Mouse (Mus musculus) ovary, adult 18-20 months (tissue): Measurements from ENCODE around the gene Kif3c.
"Not testable (repeated sequence)": the region's sequence is repeated elsewhere in the genome, so short reads cannot be mapped to it uniquely, and the experiment has no call there.

Experiments
- DNase-seq: peaks from one replicate; pipeline ENCODE4 v3.0.0; 2022; ENCODE audit warnings: low spot score, mixed read lengths

Gene Kif3c

DNA sequence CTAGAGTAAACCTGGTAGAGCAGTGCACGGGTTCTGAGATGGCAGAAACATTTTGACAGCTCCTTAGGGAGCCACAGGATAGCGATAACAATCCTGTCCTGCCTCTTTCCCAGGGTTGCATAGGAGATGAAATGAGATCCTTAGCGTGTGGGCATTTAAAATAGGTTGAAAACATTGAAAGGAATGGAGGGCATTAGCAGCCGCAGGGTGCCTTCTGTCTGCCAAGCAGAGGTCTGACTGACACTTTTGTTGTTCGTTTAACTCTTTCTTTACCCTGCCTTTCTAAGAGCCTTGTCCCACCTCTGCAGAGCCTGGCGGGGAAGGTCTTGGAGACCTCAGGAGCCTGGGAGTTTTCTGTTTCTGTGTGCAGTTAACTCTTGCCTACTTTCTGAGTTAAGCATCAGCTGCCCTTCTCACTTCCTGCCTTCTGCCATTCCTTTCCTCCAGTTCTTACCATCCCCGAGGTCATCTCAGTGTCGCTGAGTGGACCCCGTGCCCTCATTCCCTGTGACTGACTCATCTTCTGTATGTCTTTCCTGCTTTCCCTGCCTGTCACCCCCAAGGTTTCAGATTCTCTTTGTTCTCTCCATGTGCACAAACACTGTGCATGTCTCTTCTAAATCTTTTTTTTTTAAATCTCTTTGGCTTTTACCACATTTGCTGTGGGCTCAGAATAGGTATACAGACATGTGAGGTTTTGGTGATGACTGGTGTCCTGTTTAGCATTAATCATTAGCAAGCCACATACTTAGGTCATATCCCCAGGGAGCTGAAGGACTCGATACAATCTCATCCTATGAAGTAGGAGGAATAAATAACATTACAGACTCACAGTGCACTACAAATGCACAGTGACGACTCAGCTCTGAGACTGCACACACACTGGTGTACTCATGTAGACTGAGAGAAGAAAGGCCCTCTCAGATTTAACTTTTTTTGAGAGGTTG, 6.3 kb downstream of the Kif3c start:
- no peak for DNase-seq

DNA sequence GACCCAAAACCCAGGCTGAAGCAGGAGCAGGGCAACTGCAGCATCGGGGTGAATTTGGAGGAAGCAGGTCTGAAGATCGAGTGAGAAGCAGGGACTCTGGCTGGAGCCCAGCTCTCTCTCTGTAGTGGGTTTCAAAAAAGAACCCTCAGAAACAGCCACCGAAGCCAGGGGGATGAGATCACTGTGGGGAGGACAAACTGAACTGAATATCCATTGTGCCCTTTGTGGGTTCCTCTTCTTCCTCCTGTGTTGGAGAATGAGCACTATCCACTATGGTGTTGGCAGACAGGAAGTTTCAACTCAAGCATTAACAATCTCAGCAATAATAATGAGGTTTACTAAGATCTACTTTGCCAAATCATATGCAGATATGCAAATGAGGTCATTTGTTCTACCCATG, 7.1 kb downstream of the Kif3c start:
- no peak for DNase-seq

DNA sequence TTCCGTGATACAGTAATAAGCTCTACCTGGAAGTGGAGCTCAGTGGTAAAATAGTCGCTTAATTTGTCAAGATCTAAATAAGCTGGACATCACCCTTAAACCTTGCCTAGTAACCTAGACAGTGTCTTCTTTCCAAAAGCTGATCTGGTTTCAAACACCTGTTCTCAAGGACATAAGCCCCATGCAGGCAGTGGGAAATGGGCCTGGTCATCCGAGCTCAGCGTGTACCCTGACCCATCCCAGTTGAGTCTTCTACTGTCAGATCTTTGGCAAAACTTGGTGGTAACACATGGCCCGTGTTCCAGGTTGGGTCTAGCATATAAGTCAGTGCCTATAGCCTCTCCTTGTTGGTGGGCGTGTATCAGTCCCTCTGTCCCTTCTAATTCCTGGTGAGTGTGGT, 8.6 kb downstream of the Kif3c start:
- no peak for DNase-seq

DNA sequence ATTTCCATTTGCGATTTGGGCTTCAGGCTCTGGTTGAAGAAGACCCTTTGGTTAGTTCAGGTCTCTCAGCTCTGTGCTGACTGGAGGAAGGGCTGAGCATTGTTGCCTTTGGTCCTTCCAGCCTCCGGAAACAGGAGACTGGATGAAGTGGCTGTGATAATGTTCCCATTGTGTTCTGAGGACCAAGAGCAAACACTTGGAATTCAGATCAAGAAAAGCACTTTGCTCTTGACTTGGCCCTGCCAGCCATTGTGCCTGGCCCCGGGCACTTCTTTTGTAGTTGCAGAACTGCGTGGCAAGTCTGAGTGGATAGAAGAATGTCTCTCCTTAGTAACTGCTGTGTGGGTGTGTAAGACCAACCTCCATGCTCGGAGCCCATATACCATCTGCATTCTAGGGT, 9.6 kb downstream of the Kif3c start:
- DNase-seq = no peak

DNA sequence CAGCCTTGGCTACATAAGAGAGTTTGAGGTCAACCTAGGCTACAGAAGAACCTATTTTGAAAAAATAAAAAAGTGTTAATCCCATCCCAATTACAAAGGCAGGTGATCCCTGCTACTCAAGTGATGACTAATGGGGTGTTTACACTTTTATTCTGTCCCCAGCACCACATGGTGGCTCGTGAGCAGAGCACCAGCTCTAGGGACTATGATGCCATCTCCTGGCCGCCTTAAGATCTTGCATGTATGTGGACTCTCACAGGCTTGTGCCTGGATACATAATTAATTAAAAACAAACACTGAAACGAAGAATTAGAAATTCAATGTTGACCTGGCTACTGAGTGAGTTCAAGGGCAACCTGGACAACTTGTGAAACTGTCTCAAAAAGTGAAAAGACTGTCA, 12.3 kb downstream of the Kif3c start:
- no peak for DNase-seq

DNA sequence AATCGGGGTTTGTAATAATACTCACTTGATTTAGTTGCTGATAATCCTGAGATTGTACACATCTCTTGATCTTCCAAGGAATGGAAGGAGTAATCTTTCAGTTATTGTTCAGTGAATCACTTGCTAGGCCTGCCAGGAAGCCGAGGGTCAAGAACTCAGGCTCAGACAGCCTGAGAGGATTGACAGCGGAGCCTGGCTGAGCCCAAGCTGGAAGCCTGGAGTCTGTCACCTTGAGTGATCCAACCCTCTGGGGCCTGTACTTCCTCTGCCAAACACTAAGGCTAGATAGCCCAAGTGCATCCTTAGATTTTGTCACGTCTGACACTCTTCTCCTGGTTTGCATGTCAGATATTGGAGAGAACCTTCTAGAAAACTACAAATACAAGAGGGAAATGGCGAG, 12.8 kb downstream of the Kif3c start:
- DNase-seq = no peak

DNA sequence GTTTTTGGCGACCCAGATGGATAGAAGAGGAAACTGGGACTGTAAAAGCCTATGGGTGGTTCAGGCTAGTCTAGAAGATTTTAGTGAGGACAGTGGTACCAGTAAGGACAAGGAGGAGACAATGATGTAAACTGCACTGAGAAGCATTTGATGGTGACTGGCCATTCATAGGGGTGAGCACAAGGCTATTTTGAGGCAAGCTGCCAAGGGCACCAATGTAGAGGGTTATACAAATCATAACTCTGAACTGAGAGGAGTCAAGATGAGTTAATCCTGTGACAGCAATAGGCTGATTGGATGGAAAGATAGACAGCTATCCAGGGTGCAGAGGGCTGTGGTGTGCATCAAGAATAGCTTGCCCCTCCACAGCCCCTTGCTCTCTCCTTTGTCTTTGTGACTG, 19.9 kb downstream of the Kif3c start:
- no peak for DNase-seq

DNA sequence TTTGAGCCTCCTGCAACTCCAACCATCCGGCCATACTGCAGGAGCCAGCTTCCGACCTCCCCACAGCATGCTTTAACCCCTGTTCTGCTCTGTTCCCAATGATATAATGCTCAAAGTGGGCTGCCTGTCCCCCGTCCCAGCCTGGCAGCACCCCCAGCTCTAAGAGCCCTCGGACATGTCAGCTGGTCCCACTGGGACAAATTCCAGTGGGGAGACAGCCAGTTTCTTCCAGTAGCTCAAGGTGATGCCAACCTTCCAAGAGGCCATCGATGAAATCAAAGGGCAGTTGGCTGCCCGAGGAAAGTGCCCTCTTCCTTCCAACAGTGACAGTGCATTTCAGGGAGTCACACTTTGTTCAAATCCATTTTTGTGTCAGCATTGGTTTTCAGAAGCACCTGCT, 20.3 kb downstream of the Kif3c start:
- DNase-seq = no peak

DNA sequence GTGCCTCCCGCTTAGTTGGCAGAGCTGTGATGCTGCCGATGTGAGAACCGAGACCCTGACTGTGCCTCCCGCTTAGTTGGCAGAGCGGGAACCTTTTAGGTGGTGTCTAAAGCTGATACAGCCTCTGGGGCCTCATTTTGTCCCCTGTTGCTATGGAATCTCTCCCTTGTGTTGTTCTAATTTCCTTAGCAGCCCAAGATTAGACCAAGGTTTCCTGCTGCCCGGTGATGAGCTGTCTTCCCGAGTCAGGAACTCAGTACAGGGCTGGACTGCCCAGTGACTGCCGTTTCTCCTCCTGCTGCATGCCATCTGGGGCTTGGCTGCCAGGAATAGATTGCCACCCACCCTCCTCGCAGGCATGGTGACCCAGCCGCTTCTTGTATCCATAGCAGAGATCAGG, 21.0 kb downstream of the Kif3c start:
- DNase-seq = no peak

DNA sequence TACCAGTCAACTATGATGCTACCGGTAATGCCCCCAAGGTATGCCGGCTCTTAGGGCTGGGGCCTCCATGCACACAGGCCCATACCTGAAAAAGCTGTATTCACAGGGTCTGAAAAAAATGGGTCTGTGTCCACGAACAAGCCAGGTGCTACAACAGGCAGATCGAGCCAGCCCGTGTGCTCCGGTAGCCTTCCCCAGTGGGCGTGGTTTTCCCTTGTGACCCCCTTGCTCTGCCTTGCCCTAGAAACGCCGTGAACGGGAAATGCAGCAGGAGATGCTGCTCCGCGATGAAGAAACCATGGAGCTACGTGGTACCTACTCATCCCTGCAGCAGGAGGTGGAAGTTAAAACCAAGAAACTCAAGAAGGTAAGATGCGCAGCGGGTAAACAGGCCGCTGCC, 23.0 kb downstream of the Kif3c start:
- DNase-seq = no peak

DNA sequence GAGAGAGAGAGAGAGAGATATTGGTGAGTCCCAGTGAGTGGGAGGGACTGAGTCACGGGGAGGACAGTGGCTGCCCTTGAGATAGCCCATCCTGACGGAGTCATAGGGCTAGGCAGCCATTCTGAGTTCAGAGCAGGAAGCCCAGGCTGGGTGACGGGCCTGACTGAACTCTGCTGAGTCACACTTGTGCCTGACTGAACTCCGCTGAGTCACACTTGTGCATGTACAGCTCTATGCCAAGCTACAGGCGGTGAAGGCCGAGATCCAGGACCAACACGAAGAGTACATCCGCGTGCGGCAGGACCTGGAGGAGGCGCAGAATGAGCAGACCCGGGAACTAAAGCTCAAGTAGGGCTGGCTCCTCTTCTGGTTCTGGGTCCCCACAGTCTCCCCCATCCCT, 24.5 kb downstream of the Kif3c start:
- peak; percentile 29 for DNase-seq

DNA sequence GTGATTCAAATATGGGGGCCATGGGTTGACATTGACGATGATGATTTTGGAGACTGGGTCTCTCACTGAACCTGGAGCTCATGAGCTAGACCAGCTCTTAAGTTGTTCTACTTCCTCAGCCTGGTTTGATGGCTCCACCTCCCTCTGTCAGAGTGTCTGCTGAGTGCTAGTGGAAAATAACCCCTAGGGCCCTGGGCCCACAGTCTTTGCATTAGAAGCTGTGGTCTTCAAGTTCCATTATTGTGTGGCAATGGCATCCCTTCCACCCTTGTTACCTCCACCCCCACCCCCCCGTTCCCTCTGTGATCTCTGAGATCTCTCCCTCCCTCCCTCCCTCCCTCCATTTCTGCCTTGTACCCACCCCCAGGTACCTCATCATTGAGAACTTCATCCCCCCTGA, 25.1 kb downstream of the Kif3c start:
- no peak for DNase-seq

DNA sequence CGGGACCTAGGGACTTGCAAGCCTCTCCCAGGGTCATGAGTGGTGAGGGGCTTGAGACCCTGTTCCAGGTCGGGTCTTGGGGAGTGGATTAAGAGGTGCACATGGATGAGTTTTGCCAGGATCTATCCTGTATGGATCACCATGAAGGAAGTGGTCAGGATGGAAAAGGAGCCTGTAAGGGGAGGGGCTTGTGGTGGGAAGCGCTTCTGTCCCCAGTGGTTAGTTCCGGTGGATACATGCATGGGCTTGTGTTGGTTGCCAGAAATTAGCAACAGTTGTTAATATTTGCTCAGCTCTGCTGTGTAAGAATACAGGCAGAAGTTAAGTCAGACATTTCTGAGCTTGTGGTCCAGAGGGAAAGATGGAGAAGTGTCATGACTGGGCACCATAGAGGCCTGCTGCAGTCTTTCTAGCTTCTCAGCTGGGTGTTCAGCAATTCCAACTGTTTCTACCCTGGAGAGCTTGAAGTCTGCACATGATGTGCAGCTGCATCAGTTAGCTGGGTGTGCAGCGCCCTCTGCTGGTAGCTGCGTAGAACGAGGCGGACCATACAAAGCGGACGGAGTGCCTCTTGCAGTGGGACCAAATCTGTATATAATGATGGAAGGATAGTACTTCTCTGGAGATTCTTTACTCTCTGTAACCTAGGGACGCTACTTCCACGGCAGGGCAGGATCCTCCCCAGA, 25.8 kb downstream of the Kif3c start:
- DNase-seq = peak; percentile 58

DNA sequence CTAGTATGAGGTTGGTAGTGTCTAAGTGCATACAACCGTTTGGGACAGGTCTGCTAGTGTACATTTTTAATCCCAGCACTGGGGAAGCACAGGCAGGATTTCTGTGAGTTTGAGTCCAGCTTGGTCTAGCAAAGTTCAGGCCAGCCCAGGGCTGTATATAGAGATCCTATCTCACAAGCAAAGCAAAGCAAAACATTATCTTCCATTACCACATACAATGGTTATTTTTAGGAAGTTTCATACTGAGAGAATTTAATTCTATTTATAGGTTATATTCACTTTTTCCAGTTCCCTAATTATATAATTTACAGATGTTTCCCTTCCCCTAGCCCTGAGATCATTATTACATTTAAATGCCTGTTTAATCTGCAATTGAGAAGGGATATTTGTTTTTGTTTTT, 26.3 kb downstream of the Kif3c start:
- DNase-seq = no peak

DNA sequence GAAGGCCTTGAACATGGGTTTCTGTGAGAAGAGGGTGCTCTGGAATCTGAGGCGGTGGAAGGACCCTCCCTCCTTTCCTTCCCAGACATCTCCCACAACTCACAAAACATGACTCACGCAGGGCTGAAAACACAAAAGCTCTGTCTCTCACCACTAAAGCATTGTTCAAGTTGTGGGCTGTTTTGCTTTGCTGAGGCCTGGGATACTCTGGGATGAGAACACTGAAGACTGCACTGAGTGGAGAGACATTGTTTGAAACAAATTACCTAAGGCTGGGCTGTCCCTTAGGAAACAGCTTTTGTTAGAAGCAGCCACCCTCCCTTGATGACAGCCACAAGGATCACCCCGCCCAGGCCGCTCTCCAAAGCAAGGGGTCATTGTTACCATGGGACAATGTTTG, 28.2 kb downstream of the Kif3c start:
- DNase-seq = no peak

DNA sequence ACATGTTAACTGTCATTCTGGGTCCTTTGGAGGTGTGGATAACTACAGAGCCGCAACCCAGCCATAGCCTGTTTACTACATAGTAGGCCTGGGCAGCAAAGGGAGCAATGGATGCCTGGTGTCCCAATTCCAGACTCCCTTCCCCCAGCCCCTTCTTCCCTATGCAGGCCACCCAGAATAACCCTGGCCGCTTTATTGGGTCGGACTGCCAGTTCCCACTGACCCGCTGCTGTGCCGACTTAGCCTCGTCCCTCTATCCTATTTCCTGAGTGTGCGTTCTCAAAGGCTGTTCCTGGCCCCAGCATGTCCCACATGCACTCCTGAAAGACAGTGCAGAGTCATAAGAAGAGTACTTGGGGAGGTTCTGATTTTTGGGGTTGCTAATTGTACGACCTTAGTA, 32.0 kb downstream of the Kif3c start:
- no peak for DNase-seq

DNA sequence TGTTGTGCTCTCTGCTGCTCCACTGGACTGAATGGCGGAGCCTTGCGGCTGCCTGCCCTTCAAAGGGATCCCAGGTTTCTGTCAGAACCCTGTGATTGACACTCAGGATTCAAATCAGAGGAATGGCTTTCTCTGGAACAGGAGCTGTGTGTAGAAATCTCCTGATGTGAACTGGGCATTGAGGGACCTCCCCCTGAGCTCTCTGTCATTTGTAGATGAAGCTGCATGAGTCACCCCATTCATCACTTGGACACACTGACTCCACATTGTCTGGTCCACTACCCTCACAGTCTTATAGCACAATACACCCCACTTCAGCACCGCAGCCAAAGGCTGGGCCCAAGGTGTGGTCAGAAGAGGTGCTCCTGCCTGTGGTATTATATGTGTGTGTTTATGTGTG, 40.7 kb downstream of the Kif3c start:
- not testable (repeated sequence) for DNase-seq

DNA sequence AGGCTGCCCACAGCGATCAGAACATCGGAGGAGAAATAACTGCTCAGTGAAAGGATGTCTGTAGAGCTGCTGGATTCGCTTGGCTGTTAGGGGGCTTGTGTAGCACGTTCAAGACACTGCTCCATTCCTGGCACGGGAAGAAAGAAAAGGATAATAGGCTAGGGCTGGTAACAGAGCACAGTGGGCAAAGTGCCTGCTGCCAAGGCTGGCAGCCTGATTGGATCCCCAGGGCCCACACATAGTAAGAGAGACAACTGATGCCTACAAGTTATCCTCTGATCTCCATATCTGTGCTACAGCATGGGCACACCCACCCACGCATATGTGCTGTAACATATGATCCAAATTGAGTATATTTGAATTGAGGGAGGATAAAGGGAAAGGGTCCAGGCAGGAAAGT, 41.7 kb downstream of the Kif3c start:
- DNase-seq = no peak

DNA sequence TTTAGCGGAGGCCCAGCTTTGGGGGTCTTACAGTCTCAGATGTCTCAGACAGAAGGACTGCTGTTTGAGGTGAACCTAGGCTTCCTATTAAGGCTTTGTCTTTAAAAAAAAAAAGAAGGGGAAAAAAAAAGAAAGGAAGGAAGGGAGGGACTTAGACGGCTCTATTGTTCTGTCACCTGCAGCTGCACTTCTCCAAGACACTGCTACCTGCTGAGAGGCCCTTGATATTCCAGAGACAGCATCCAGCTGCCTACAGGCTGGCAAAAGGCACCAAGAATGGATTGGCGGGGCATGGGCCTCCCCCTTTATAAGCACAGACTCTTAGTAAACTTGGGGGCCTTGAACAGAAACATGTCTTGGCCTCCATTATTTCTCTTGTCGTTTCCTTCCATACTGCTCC, 50.0 kb downstream of the Kif3c start:
- DNase-seq = no peak

DNA sequence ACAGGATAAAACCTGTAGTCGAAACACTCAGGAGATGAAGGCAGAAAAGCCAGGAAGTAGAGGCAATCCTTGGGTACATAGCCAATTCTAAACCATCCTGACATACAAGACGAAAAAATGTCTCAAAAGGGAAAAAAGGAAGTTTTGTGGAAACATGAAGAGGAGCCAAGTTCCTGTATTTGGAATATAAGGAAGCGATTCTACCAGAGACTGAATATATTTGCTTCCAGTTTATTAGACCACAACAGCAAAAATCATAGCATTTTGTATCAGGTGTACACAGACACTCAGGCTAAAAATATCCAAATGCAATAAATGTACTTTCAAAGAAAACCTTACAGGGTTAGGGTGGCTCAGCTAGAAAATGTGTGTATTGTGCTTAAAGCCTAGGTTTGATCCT, 53.8 kb downstream of the Kif3c start:
- no peak for DNase-seq

DNA sequence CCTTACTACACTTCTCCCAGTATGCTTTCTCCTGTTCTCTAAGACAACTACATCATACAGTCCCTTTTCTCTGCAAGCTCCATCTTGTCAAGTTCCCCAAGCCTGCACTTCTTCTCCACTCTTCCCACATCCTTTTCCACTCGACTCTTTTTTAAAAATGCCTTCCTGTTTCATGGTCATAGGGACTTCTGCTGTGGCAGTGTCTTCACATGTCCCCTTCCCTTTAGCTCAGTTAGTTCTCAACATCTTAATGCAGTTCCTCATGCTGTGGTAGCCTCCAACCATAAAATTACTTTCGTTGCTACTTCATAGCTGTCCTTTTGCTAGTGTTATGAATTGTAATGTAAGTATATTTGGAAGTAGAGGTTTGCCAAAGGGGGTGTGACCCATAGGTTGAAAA, 55.6 kb downstream of the Kif3c start:
- no peak for DNase-seq

DNA sequence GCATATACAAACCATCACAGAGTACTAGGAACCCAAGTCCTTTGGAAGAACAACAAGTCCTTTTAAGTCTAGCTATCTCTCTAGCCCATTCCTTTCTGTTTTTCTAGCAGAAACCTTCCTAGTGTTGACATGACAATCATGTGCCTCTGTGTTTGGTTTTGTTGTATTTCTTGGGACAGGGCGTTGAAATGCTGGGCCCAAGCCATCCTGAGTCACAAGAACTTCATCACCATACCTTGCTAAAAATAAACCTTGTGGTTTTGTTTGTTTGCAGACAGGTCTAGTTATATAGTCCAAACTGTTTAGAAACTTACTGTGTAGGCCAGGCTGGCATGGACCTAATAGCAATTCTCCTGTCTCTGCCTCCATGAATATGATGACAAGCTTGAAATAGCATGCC, 57.9 kb downstream of the Kif3c start:
- no peak for DNase-seq

DNA sequence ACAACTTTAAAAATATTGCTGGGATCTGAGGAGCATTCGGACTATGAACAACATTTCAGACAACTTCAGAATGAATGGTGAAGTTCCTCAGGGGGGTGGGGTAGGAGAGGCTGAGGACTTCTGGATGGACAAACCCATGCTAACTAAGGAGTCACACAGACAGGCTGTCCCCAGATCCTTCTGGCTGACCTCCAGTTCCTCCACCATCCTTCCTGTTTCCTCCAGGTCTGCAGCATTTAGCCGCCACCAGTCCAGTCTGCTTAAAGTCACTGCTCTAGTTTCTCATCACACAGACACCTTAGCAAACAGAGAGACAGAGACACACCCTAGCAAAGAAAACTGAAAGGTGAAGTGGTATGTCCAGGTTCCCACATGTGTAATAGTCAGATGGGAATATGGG, 59.2 kb downstream of the Kif3c start:
- DNase-seq = no peak
